Mouse (Mus musculus) heart, embryonic 13.5 days (tissue): ENCODE data around the gene Schip1. TPM values are rescaled to one million over a fixed set of nuclear protein-coding genes. Genes with fewer than 3 reads are reported as not detected.

ENCODE experiments used
- ATAC-seq: fragments of 200-750 bp; cut with Nextera tagmentation; 2 replicates; pipeline ENCODE4 v1.8.0; 2017; ENCODE audit warnings: moderate TSS enrichment; ENCODE audit not compliant: insufficient number of reproducible peaks, low FRiP score, low TSS enrichment; ENCODE audit errors: extremely low read depth
- H3K27ac ChIP-seq: fragments of 300-500 bp; sonication (generic); replicated peaks from 2 replicates; pipeline ENCODE4 v1.5.1; 2015; ENCODE audit warnings: moderate library complexity, mild to moderate bottlenecking, inconsistent platforms
- H3K27me3 ChIP-seq: fragments of 300-500 bp; sonication (generic); replicated peaks from 2 replicates; pipeline ENCODE4 v1.6.1; 2015; ENCODE audit warnings: mild to moderate bottlenecking, inconsistent platforms
- H3K36me3 ChIP-seq: fragments of 300-500 bp; sonication (generic); 2 replicates; pipeline ENCODE4 v1.6.1; 2015; ENCODE audit warnings: mild to moderate bottlenecking, inconsistent platforms
- H3K4me1 ChIP-seq: fragments of 300-500 bp; sonication (generic); 2 replicates; pipeline ENCODE4 v1.6.1; 2015; ENCODE audit warnings: inconsistent platforms
- H3K4me2 ChIP-seq: fragments of 300-500 bp; sonication (generic); 2 replicates; pipeline ENCODE4 v1.6.1; 2015; ENCODE audit warnings: inconsistent platforms, mild to moderate bottlenecking, moderate library complexity
- H3K4me3 ChIP-seq: fragments of 300-500 bp; sonication (generic); 2 replicates; pipeline ENCODE4 v1.5.1; 2015; ENCODE audit warnings: moderate library complexity, mild to moderate bottlenecking, inconsistent platforms
- H3K9ac ChIP-seq: fragments of 300-500 bp; sonication (generic); 2 replicates; pipeline ENCODE4 v1.6.1; 2015; ENCODE audit warnings: inconsistent platforms, mild to moderate bottlenecking, moderate library complexity
- H3K9me3 ChIP-seq: fragments of 300-500 bp; sonication (generic); 2 replicates; pipeline ENCODE4 v1.6.1; 2016; ENCODE audit warnings: inconsistent platforms
- WGBS: fragments of 180-500 bp; shearing (Covaris S2); methylation state at CpG from one replicate; pipeline ENCODE4 v1.1.7; 2015; ENCODE audit warnings: mixed read lengths; 5-methylcytosine and 5-hydroxymethylcytosine counted together
- polyA plus RNA-seq: library from polyadenylated mRNA; unstranded; fragments of >200 nt; fragmentation: Nextera tagmentation; extraction: Ambion mirVana; gene quantifications from 2 replicates; pipeline ENCODE4 v1.2.1, GENCODE M21; 2015

Gene Schip1
- 52.4 and 63.4 TPM in 2 replicates for polyA plus RNA-seq

DNA sequence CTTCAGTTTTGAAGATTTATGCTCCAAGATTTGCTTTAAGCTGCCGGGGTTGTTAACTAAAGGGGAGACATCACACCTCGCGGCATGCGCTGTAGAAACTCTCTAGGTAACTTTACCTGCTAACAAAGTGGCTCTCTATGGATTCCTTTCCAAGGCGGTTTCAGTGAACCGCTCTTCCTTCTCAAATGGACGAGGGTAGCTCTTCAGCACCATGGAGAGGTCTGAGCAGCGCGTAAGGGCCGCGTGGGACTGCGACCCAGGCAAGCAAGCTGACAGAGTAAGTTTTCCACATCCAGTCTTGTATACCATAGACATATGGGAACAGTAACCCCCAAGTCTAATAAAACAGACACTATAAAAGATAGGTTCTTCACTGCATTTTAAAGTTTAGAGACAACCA, at the start of gene Schip1:
TSS of gene Schip1 (plus strand) at position 72 of the 400 bp plus-strand sequence.
- no peak within 1 kb of the TSS for H3K27ac ChIP-seq
- 28% methylated on average over 12 of the region's 12 CpGs for WGBS
- no peak for ATAC-seq
- 0 out of 2 replicates have a peak, but pooled peaks cover 3% of the 10 kb centered on the region for H3K27me3 ChIP-seq
- H3K4me3 ChIP-seq: no peak within 1 kb of the TSS
- H3K9ac ChIP-seq: no peak within 1 kb of the TSS
- no peaks in the 10 kb centered on the region for H3K9me3 ChIP-seq
- H3K4me1 ChIP-seq: no peaks in the 10 kb centered on the region
- no peaks in the 10 kb centered on the region for H3K36me3 ChIP-seq
- no peak within 1 kb of the TSS for H3K4me2 ChIP-seq

DNA sequence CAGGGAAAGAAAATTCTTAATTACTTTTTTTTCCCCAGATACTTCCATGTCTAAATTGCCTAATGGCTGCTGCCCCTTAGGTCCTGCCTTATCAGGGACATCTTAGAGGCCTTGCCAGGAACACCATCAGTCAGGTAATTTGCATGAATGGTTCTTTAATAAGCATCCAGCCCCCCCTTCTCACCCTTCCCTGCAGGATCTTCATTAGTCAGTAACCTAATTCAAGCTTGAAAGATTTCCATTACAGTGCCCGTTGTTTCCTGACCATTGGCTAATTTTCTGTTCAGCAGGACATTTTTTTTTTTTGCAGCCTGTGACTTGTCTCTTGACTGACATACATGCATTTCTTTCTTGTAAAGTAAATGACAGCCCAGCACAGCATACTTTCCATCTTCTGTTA, 48.8 kb upstream of the Schip1 start:
- H3K36me3 ChIP-seq: no peaks in the 10 kb centered on the region
- ATAC-seq: no peak
- H3K9me3 ChIP-seq: no peaks in the 10 kb centered on the region
- H3K9ac ChIP-seq: no peak overlapping the region
- no peak overlapping the region for H3K27ac ChIP-seq
- 48% methylated on average over 1 of the region's 1 CpGs for WGBS
- no peaks in the 10 kb centered on the region for H3K4me1 ChIP-seq
- H3K4me2 ChIP-seq: no peak overlapping the region
- H3K4me3 ChIP-seq: no peak overlapping the region
- H3K27me3 ChIP-seq: no peaks in the 10 kb centered on the region

DNA sequence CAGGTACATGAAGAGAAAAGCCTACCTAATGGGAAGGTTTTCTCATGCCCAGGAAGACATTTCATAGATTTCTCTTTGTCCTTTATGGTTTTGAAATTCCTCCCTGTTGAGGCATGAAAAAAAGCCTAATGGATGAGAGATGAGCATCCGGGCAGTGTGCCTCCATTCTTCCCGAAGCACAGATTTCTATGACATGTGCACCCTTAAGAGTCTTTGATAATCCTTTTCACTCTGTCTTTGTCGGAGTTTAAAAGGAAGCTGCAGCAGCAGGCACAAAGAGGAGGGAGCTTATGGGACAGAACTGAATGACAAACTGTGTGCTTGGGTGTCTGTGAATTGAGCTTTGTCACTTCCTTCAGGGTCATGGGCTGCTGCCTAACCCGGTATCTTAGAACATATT, 45.2 kb upstream of the Schip1 start:
- no peak for ATAC-seq
- H3K9ac ChIP-seq: no peak overlapping the region
- H3K4me1 ChIP-seq: no peaks in the 10 kb centered on the region
- H3K4me3 ChIP-seq: no peak overlapping the region
- no peaks in the 10 kb centered on the region for H3K9me3 ChIP-seq
- no peaks in the 10 kb centered on the region for H3K36me3 ChIP-seq
- 59% methylated on average over 4 of the region's 4 CpGs for WGBS
- no peak overlapping the region for H3K27ac ChIP-seq
- H3K27me3 ChIP-seq: no peaks in the 10 kb centered on the region
- H3K4me2 ChIP-seq: no peak overlapping the region

DNA sequence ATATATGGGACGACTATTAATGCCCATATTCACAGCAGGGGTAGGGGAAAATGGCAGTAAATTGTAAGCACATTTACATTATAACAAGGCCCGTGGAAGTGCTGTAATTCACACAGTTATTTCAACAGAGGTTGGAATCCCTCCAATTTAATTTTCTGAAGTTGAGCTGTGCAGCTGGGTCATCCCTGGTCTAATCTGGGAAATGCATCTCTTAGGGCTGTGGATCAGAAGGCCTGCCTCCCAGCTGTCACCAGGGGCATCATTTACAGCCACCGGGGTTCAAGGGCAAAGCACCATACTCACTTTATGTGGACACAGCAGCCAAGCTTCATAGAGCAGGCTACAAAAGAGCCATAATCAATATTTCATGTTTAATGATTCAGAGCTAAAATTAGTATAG, 28.5 kb upstream of the Schip1 start:
- WGBS: 59% methylated on average over 3 of the region's 3 CpGs
- H3K4me2 ChIP-seq: no peak overlapping the region
- no peaks in the 10 kb centered on the region for H3K36me3 ChIP-seq
- no peak overlapping the region for H3K27ac ChIP-seq
- no peak overlapping the region for H3K4me3 ChIP-seq
- no peaks in the 10 kb centered on the region for H3K9me3 ChIP-seq
- no peak for ATAC-seq
- H3K9ac ChIP-seq: no peak overlapping the region
- no peaks in the 10 kb centered on the region for H3K27me3 ChIP-seq
- no peaks in the 10 kb centered on the region for H3K4me1 ChIP-seq

DNA sequence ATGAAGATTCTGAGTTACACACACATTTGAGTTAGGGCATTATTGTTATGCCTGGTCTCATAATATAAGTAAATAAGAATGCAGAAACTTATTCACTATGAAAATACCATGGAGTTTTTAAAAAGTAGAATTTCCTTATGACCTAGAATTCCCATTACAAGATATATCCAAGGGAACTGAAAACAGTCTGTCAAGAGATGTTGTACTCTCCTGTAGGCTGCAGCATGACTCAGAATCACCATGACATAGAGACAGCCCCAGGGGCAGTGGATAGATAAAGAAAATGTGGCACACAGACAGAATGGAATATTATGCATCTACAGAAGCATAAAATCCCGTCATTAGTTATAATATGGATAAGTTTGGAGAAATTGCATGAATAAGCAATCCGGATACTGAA, 21.7 kb upstream of the Schip1 start:
- Histone ChIP-seq H3K9ac (no peak overlapping the region), H3K4me2 (no peak overlapping the region), H3K4me3 (no peak overlapping the region), H3K27ac (no peak overlapping the region), H3K36me3 (no peaks in the 10 kb centered on the region), H3K27me3 (peaks cover 9% of the 10 kb centered on the region; the same call in 1 of the 2 replicates), H3K9me3 (no peaks in the 10 kb centered on the region), H3K4me1 (no peaks in the 10 kb centered on the region)
- no peak for ATAC-seq
- 77% methylated on average over 2 of the region's 2 CpGs for WGBS

DNA sequence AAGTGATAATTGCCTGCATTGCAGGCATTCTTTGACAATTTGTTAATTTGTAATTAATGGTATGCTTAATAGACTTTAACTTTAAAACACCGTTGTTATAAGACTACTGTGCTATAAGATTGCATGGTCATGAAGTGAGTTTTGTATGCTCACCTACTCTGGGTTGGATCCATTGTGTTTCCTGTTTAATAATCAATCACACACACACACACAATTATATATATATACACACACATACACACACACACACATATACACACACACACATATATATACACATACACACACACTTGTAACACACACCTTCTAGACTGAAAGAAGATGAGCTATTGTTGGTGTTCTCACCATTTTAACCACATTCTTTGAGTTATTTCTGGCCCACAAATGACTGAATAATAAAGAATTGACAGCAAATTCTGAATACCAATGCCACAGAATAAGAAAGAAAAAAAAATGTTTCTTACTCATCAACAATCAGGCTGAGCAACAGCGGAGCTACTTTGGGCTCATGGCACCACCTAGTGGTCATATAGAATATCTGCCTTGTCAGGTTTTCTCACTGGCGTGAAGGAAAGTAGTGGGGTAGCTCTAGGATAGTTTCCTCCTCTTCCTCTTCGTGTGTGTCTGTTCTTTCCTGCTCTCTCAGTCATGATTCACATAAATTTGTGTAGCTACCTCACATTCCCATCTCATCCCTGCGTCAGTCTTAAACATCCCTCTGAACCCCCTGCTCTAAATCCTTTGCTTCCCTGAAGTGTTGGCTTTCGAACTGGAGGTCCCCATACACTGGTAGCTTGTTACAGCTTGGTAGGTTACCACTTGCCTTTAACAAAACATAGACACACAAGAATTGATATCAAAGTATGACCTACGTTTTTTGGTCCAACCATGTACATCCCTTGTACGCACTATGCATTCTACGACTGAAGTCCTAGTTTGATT, 18.9 kb upstream of the Schip1 start:
- Histone ChIP-seq H3K27me3 (peaks cover 15% of the 10 kb centered on the region; the same call in 1 of the 2 replicates), H3K4me1 (no peaks in the 10 kb centered on the region), H3K4me3 (no peak overlapping the region), H3K36me3 (no peaks in the 10 kb centered on the region), H3K9me3 (no peaks in the 10 kb centered on the region), H3K27ac (no peak overlapping the region), H3K9ac (no peak overlapping the region), H3K4me2 (no peak overlapping the region)
- ATAC-seq: no peak
- 41% methylated on average over 9 of the region's 9 CpGs for WGBS

DNA sequence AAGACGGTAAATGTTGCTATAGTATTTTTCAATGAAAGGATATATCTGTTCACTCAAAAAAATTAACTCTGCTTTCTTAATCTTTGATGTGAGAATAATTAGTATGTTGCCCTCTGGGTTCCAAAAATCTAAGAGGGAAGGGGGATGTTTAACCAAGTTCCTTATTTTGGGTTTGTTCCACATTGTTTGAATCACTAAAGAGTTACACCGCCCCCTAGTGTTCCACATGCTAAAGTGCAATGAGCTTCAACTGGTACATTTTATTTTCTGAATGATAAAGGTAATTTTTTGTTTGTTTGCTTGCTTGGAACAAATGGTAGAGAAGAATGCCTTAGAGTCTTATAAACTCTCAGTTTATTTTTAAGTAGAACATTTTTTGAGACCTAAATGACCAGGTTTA, 11.1 kb upstream of the Schip1 start:
- 48% methylated on average over 2 of the region's 2 CpGs for WGBS
- no peak overlapping the region for H3K27ac ChIP-seq

DNA sequence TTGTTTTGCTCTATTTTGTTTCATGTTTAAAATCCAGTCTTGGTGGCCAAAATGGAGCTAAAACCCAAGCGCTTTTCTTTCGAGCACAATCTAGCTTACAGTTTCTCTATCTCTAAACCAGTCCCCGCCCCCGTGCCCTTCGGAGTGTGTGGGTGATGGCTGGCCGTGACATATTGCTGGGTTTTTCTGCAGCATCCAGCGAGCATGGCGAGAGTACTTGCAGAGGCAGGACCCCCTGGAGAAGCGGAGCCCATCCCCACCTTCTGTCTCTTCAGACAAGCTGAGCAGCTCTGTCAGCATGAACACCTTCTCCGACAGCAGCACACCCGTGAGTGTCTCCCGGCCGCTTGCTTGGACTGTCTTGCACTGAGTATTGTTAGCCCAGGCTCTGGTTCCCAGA, 9.5 kb upstream of the Schip1 start:
- H3K4me2 ChIP-seq: peak overlapping the region; percentile 60
- no peaks in the 10 kb centered on the region for H3K36me3 ChIP-seq
- WGBS: 24% methylated on average over 13 of the region's 13 CpGs
- peak overlapping the region; percentile 36 for H3K4me3 ChIP-seq
- H3K9me3 ChIP-seq: no peaks in the 10 kb centered on the region
- peaks cover 10% of the 10 kb centered on the region for H3K27me3 ChIP-seq
- no peak for ATAC-seq
- no peak overlapping the region; the same call in 1 of the 2 replicates for H3K9ac ChIP-seq
- H3K27ac ChIP-seq: no peak overlapping the region
- 0 out of 2 replicates have a peak, but pooled peaks cover 3% of the 10 kb centered on the region for H3K4me1 ChIP-seq

More for the DNA sequence above, 11.1 kb upstream of the Schip1 start:
- Histone ChIP-seq H3K27me3 (peaks cover 10% of the 10 kb centered on the region), H3K9ac (no peak overlapping the region), H3K4me1 (0 out of 2 replicates have a peak, but pooled peaks cover 3% of the 10 kb centered on the region), H3K4me2 (no peak overlapping the region), H3K9me3 (no peaks in the 10 kb centered on the region), H3K4me3 (no peak overlapping the region), H3K36me3 (no peaks in the 10 kb centered on the region)
- ATAC-seq: no peak

DNA sequence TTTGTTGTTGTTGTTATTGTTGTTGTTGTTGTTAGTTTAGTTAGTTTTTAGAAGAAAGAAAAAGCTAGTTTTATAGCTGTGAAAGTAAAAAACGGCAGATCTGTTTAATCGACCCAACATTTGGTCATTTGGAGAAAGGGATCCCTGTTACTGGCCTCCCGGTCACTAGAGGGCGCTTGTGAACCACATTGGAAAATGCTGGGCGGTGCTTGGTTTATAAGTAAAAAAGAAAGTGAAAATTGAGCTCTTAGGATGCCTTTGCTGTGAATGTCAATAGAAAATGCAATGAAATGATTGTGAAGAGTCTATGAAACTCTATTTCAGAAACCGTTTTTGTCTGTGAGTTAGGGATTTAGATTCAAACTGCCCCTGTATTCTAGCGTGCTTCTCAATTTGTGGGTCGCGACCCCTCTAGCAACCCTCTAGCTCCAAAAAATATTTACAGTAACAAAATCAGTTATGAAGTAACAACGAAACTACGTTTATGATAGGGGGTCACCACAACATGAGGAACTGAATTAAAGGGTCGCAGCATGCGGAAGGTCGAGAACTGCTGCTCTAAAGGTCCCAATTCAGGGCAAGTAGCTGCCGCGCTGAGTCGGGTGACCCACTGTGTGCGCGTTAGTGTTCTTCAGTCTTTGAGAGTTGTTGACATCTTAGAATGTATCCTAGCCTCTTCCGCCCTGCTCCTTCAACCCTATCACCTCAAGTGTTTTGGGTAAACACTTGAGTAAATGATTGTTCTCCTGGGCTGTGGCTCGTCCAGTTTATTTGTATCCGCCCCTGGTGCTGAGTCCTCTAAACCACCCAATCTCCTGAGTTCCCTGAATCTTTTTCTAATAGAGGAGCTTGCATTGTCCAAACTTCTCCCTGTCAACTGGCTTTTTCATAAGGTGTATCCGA, 8.0 kb upstream of the Schip1 start:
- no peak overlapping the region for H3K27ac ChIP-seq
- no peak for ATAC-seq
- peak overlapping the region; percentile 46 for H3K4me3 ChIP-seq
- H3K36me3 ChIP-seq: no peaks in the 10 kb centered on the region
- H3K4me1 ChIP-seq: 0 out of 2 replicates have a peak, but pooled peaks cover 3% of the 10 kb centered on the region
- H3K4me2 ChIP-seq: peak overlapping the region; percentile 57
- WGBS: 49% methylated on average over 23 of the region's 23 CpGs
- H3K9ac ChIP-seq: no peak overlapping the region
- H3K27me3 ChIP-seq: peaks cover 8% of the 10 kb centered on the region
- H3K9me3 ChIP-seq: no peaks in the 10 kb centered on the region

DNA sequence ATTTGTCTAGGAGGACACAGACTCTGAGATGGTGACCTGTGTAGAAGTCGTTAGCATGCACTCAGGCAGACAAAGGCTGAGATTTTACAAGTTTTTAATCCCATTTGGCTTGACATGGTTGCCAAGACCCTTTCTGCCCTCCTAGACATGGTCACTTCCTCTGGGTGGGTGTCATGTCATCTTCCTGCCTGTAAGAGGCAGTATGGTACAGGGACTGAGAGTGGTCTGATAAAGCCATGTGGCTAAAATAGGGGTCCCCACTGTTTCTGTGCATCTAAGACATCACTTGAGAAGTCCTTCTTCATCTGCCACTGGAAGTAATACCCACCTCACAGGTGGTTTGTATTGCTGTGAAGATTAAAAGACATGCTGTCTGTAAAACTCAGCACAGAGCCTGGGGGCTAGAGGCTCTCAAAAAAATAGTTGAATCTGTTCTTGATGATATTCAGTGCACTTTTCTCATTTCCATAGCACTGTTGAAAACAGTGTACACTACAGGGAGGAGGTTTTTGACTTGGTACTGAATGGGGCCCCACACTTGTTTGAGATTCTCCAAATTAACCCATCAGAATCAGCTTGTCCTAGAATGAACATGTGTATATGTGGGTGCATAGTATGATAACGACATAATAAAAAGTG, 5.3 kb upstream of the Schip1 start:
- Histone ChIP-seq H3K27ac (no peak overlapping the region), H3K9me3 (no peaks in the 10 kb centered on the region), H3K4me1 (0 out of 2 replicates have a peak, but pooled peaks cover 3% of the 10 kb centered on the region), H3K4me3 (no peak overlapping the region), H3K9ac (no peak overlapping the region), H3K4me2 (no peak overlapping the region), H3K27me3 (peaks cover 10% of the 10 kb centered on the region), H3K36me3 (no peaks in the 10 kb centered on the region)
- WGBS: 41% methylated on average over 2 of the region's 2 CpGs
- ATAC-seq: no peak
